Mouse (Mus musculus) spleen, adult 2 months (tissue): ENCODE measurements around the gene Rnf207. TPM values are rescaled to one million over a fixed set of nuclear protein-coding genes. Genes with fewer than 3 reads are reported as not detected.
A peak's percentile ranks its signal among the peaks of the same experiment; 100 is the strongest.

ENCODE experiments used
- DNase-seq, 2 experiments: peaks; one replicate each; pipeline versions ENCODE4 v3.0.0 to v3.0.0-alpha.2; 2012 to 2021; ENCODE audit warnings: low spot score in 2 of 2, low read depth in 1 of 2
- H3K27ac ChIP-seq: fragments of 200-500 bp; 2 replicates; pipeline ENCODE4 v1.5.1; 2012; ENCODE audit warnings: low read length, inconsistent platforms; ENCODE audit not compliant: insufficient read depth
- H3K27me3 ChIP-seq: fragments of 200-500 bp; 2 replicates; pipeline ENCODE4 v1.6.1; 2012; ENCODE audit warnings: mild to moderate bottlenecking, moderate library complexity, low read length, inconsistent platforms; ENCODE audit not compliant: control insufficient read depth, insufficient read depth
- H3K36me3 ChIP-seq: fragments of 200-500 bp; 2 replicates; pipeline ENCODE4 v1.6.1; 2012; ENCODE audit warnings: mild to moderate bottlenecking, low read length, inconsistent platforms; ENCODE audit not compliant: control insufficient read depth, insufficient read depth
- H3K4me1 ChIP-seq: fragments of 200-500 bp; 2 replicates; pipeline ENCODE4 v1.6.1; 2011; ENCODE audit warnings: inconsistent platforms; ENCODE audit not compliant: control insufficient read depth, insufficient read depth, insufficient read length
- H3K4me3 ChIP-seq: fragments of 200-500 bp; 2 replicates; pipeline ENCODE4 v1.5.1; 2011; ENCODE audit warnings: mild to moderate bottlenecking, inconsistent platforms; ENCODE audit not compliant: insufficient read depth, insufficient read length; ENCODE audit errors: extremely low read depth
- CTCF ChIP-seq: fragments of 200-500 bp; IDR thresholded peaks from 2 replicates; pipeline ENCODE4 v1.5.1; 2011; ENCODE audit warnings: mild to moderate bottlenecking, inconsistent platforms; ENCODE audit not compliant: insufficient read depth, insufficient read length, insufficient replicate concordance; ENCODE audit errors: extremely low read depth
- POLR2A ChIP-seq: fragments of 200-500 bp; IDR thresholded peaks from 2 replicates; pipeline ENCODE4 v1.6.1; 2011; ENCODE audit warnings: low read depth, low read length, inconsistent platforms
- WGBS: fragments of 180-500 bp; shearing (Covaris S2); methylation state at CpG from one replicate; pipeline ENCODE4 v1.1.7; 2018; 5-methylcytosine and 5-hydroxymethylcytosine counted together
- polyA plus RNA-seq: library from polyadenylated mRNA; depleted of rRNA; stranded (reverse); fragments of >200 nt; gene quantifications from 2 replicates; pipeline ENCODE4 v1.2.3, GENCODE M21; 2012; rRNA removed

Gene Rnf207
- polyA plus RNA-seq = 0.08 TPM in 1 of 2 replicates, not detected in the other

DNA sequence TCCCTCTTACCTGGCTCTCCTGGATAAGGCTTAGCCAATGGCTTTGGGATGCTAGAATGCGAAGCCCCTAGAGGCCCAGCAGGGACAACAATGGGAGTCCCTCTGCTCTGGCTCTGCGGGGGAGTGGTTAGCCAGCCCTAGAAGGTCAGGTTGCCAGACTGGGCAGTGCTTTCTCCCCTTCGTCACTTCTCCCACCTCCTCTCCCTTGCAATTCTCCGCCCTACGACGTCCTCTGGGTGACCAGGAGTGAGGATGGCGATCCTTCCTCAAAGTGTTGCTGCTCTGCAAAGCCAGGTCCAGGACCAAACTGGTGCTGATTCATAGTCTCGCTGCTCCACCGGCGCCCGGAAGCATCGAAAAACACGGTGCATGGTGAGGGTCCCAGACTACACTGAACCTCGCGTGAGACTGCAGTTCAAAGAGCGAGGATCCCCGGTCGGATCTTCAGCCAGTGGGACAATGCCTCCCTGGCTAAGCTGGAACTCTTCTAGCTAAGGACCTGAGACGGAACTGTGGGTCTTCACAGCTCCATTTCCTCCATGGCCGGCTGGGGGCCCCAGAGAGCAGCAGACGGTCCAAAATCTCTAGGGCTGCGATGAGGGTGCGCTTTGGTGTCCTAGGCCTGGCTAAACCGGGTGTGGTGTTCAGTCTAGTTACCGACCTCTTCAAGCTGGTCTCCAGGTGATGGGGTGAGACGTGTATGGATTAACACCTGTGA is at the start of gene Rnf207:
Gene Rnf207, minus strand, starts transcription at position 477 of the 718 bp plus-strand sequence.
- DNase-seq = peak; percentile 14 to 60
- H3K4me1 ChIP-seq = no peaks in the 10 kb centered on the region
- H3K36me3 ChIP-seq = no peaks in the 10 kb centered on the region
- no peak within 1 kb of the TSS for H3K4me3 ChIP-seq
- WGBS = 6% methylated on average over 26 of the region's 26 CpGs
- no peak within 1 kb of the TSS for H3K27ac ChIP-seq
- TF ChIP-seq POLR2A = no peak
- peak; percentile 72; the same call in 1 of the 2 replicates for TF ChIP-seq CTCF
- H3K27me3 ChIP-seq = peaks cover 12% of the 10 kb centered on the region

DNA sequence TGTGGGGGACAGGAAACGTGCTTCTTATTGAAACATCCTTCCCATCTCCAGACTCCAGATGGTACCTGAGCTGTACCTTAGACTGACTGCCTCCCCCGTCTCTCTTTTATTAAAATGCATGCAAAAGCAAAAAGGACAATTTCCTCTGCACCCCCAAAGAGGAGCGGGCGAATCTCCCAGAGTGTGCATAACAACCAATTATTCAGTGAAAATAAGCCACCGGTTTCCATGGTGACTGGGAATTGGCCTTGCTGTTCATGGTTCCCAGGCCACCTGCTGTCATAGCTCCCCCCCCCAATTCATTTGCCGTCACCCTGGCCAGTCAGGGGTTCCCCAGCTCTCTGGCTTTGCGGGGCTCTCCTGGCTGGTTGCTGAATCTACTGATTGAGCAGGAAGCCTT is 46.4 kb upstream of the Rnf207 start:
- Histone ChIP-seq H3K27me3 (no peaks in the 10 kb centered on the region), H3K27ac (no peak overlapping the region), H3K36me3 (no peaks in the 10 kb centered on the region), H3K4me1 (0 out of 2 replicates have a peak, but pooled peaks cover 2% of the 10 kb centered on the region), H3K4me3 (no peak overlapping the region)
- 85% methylated on average over 7 of the region's 7 CpGs for WGBS
- no peak for DNase-seq
- no peak for TF ChIP-seq POLR2A
- no peak for TF ChIP-seq CTCF

DNA sequence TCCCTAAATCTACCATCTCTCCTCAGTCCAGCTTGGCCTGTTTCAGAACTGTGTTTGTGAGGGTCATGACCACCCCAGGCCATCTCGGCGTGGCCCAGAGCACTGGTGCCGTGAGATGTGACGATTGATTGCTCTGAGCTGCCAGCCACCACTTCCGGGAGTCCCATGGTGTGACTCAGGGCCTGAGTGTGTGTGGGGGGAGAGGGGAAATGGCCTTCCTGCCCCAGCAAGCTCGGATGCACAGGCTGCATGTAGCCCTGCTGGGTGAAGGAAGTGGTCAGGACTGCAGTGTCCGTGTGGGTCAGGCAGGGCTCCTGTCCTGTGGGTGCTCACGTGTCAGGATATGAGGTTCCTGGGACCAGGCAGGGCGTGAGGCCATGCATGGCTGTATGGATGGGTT is 43.4 kb upstream of the Rnf207 start:
- 0 out of 2 replicates have a peak, but pooled peaks cover 2% of the 10 kb centered on the region for H3K4me1 ChIP-seq
- TF ChIP-seq CTCF (no peak), POLR2A (no peak)
- 8% methylated on average over 9 of the region's 9 CpGs for WGBS

DNA sequence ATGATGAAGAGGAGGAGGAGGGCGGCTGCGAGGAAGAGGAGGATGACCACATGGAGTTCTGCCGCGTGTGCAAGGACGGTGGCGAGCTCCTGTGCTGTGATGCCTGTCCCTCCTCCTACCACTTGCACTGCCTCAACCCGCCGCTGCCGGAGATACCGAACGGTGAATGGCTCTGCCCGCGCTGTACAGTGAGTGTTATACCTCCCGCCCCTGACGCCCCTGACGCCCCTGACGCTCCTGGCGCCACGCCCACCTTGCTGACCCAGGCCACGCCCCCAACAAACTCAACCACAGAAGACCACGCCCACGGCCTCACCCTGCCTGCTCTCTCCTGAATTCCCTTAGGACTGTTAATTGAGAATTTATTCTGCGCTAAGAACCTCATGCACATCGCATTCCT is 42.1 kb upstream of the Rnf207 start:
- Histone ChIP-seq H3K27me3 (no peaks in the 10 kb centered on the region), H3K4me1 (0 out of 2 replicates have a peak, but pooled peaks cover 2% of the 10 kb centered on the region), H3K27ac (no peak overlapping the region), H3K4me3 (no peak overlapping the region), H3K36me3 (no peaks in the 10 kb centered on the region)
- 8% methylated on average over 23 of the region's 24 CpGs for WGBS
- TF ChIP-seq CTCF (no peak), POLR2A (no peak)
- no peak for DNase-seq

More for the DNA sequence above, 43.4 kb upstream of the Rnf207 start:
- Histone ChIP-seq H3K27me3 (no peaks in the 10 kb centered on the region), H3K4me3 (no peak overlapping the region), H3K27ac (no peak overlapping the region), H3K36me3 (no peaks in the 10 kb centered on the region)
- DNase-seq = no peak

DNA sequence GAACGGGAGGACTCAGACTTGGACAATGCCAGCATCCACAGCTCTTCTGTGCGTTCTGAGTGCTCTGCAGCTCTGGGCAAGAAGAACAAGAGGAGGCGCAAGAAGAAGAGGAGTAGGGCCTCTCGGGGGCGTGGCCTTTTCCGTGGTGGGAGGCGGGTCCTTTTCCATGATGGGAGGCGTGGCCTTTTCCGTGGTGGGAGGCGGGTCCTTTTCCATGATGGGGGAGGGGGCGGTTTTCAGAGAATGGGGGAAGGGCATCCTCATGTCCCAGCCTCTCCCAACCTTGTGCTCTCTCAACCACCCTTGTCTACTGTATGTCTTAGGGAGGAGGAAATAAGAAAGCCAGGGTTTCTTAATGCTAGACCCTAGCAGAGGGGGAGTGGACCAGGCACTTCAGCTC is 40.9 kb upstream of the Rnf207 start:
- H3K36me3 ChIP-seq = no peaks in the 10 kb centered on the region
- H3K4me1 ChIP-seq = 0 out of 2 replicates have a peak, but pooled peaks cover 2% of the 10 kb centered on the region
- H3K27me3 ChIP-seq = no peaks in the 10 kb centered on the region
- no peak for TF ChIP-seq POLR2A
- TF ChIP-seq CTCF = no peak
- no peak for DNase-seq
- H3K4me3 ChIP-seq = no peak overlapping the region
- 37% methylated on average over 11 of the region's 11 CpGs for WGBS
- no peak overlapping the region for H3K27ac ChIP-seq

DNA sequence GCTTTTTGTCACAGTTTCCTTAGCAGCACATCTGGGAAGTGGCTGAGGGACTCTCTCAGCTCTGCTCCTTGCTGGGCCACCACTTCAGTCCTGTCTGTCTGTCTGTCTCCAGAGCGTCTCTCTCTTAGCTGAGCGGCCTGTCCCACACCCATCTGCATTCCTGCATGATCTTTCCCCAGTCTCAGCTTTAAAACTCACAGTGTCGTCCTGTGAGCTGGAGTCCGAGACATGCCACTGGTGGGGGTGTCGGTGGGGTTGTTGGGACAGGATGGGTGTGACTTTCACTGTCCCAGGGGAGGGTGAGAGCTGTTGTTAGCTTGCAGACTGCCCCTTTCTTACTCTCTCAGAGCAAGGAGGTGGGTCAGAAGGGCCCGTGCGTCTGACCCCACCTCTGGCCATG is 36.9 kb upstream of the Rnf207 start:
- H3K4me1 ChIP-seq = peaks cover under 1% of the 10 kb centered on the region; the same call in 1 of the 2 replicates
- no peak for TF ChIP-seq POLR2A
- no peak for TF ChIP-seq CTCF
- H3K4me3 ChIP-seq = no peak overlapping the region
- no peaks in the 10 kb centered on the region for H3K27me3 ChIP-seq
- no peak for DNase-seq
- no peak overlapping the region for H3K27ac ChIP-seq
- H3K36me3 ChIP-seq = no peaks in the 10 kb centered on the region
- WGBS = 88% methylated on average over 7 of the region's 7 CpGs
